ENCODE assay signal across 22 mouse cellular contexts in genomic region chr15:91971846-91972245, GRCm38 (mm10).
DNase-seq lines count a peak whose midpoint lies in the region; ATAC-seq and TF ChIP-seq lines count a peak whose summit lies in the region.
"Had no signal": no experiment of that assay in that cellular context is flagged by ENCODE, and none has a peak within 500 bp of the region (broad histone marks: within the 10 kb centered on the region; RNA-seq: fewer than 3 reads in every experiment).

No protein-coding gene starts in this region.

- WGBS in forebrain, postnatal 0 days: 14% methylated on average over 5 of the region's 5 CpGs
- WGBS in forebrain, embryonic 14.5 days: 9% methylated on average over 5 of the region's 5 CpGs
- 13% methylated on average over 5 of the region's 5 CpGs for WGBS in hindbrain, embryonic 13.5 days
- WGBS in hindbrain, embryonic 11.5 days: 21% methylated on average over 5 of the region's 5 CpGs
- WGBS in midbrain, postnatal 0 days: 27% methylated on average over 5 of the region's 5 CpGs

- no peak for ATAC-seq in forebrain, postnatal 0 days
- no peak for ATAC-seq in forebrain, embryonic 14.5 days
- no peak for ATAC-seq in hindbrain, embryonic 13.5 days (ENCODE audit: low FRiP score)
- no peak for ATAC-seq in hindbrain, embryonic 11.5 days (ENCODE audit: low FRiP score)
- no peak for ATAC-seq in midbrain, postnatal 0 days (ENCODE audit: low FRiP score)
- ATAC-seq: forebrain, embryonic 16.5 days had no signal

- no peaks in the 10 kb centered on the region for H3K4me1 ChIP-seq in forebrain, postnatal 0 days (ENCODE audit: insufficient read depth)
- no peaks in the 10 kb centered on the region for H3K4me1 ChIP-seq in forebrain, embryonic 14.5 days (ENCODE audit: control insufficient read depth, insufficient read depth, low read length)
- H3K4me1 ChIP-seq in hindbrain, embryonic 13.5 days (replicated peaks): peaks cover 11% of the 10 kb centered on the region; the same call in 1 of the 2 replicates
- H3K4me1 ChIP-seq in hindbrain, embryonic 11.5 days (replicated peaks; ENCODE audit: control insufficient read depth, insufficient read depth, low read length): no peaks in the 10 kb centered on the region
- H3K4me1 ChIP-seq in midbrain, postnatal 0 days (ENCODE audit: insufficient read depth, low read length): no peaks in the 10 kb centered on the region
- H3K4me1 ChIP-seq: embryonic facial prominence, embryonic 13.5 days; heart, embryonic 10.5 days; limb, embryonic 13.5 days; liver, embryonic 13.5 days had no signal

- no peak overlapping the region for H3K4me3 ChIP-seq in forebrain, postnatal 0 days (ENCODE audit: low read depth, low read length)
- no peak overlapping the region for H3K4me3 ChIP-seq in forebrain, embryonic 14.5 days (ENCODE audit: low read depth, low read length)
- no peak overlapping the region for H3K4me3 ChIP-seq in hindbrain, embryonic 13.5 days
- H3K4me3 ChIP-seq in hindbrain, embryonic 11.5 days (ENCODE audit: low read depth, low read length): no peak overlapping the region
- no peak overlapping the region for H3K4me3 ChIP-seq in midbrain, postnatal 0 days (ENCODE audit: low read depth, low read length)
- H3K4me3 ChIP-seq: embryonic facial prominence, embryonic 13.5 days; gastrocnemius, adult 2 months; heart, embryonic 10.5 days; limb, embryonic 13.5 days; liver, embryonic 13.5 days had no signal

- no peaks in the 10 kb centered on the region for H3K36me3 ChIP-seq in forebrain, postnatal 0 days (ENCODE audit: insufficient read depth)
- no peaks in the 10 kb centered on the region for H3K36me3 ChIP-seq in forebrain, embryonic 14.5 days (ENCODE audit: control insufficient read depth, insufficient read depth, low read length)
- H3K36me3 ChIP-seq in hindbrain, embryonic 13.5 days: no peaks in the 10 kb centered on the region
- no peaks in the 10 kb centered on the region for H3K36me3 ChIP-seq in hindbrain, embryonic 11.5 days (ENCODE audit: control insufficient read depth, insufficient read depth, low read length)
- H3K36me3 ChIP-seq in midbrain, postnatal 0 days (ENCODE audit: insufficient read depth, low read length): no peaks in the 10 kb centered on the region
- H3K36me3 ChIP-seq: embryonic facial prominence, embryonic 13.5 days; heart, embryonic 10.5 days; limb, embryonic 13.5 days; liver, embryonic 13.5 days had no signal

- no peak overlapping the region for H3K27ac ChIP-seq in forebrain, postnatal 0 days (ENCODE audit: low read depth, low read length)
- no peak overlapping the region for H3K27ac ChIP-seq in forebrain, embryonic 14.5 days (ENCODE audit: low read depth, low read length)
- no peak overlapping the region for H3K27ac ChIP-seq in hindbrain, embryonic 13.5 days
- no peak overlapping the region for H3K27ac ChIP-seq in hindbrain, embryonic 11.5 days (ENCODE audit: low read depth, low read length)
- no peak overlapping the region for H3K27ac ChIP-seq in midbrain, postnatal 0 days (ENCODE audit: low read depth, low read length)
- H3K27ac ChIP-seq: embryonic facial prominence, embryonic 13.5 days; gastrocnemius, adult 2 months; heart, embryonic 10.5 days; limb, embryonic 13.5 days; liver, embryonic 13.5 days had no signal

- DNase-seq in forebrain, postnatal 0 days: peak; percentile 26
- no peak for DNase-seq in forebrain, embryonic 14.5 days (ENCODE audit: low spot score)
- DNase-seq in hindbrain, embryonic 11.5 days (ENCODE audit: low spot score): no peak
- peak; percentile 32 for DNase-seq in brain, adult 2 months (ENCODE audit: low read depth, low spot score)
- DNase-seq in midbrain, postnatal 0 days (ENCODE audit: low spot score): peak; percentile 41
- no peak for DNase-seq in kidney, adult 18-20 months
- DNase-seq: adrenal gland, postnatal 25 days; cerebellum, adult 11-12 months; gastrocnemius, adult 2 months; kidney, adult 2 months; kidney, postnatal 10 days; layer of hippocampus, postnatal 36 days; liver, embryonic 13.5 days; lung, embryonic 14.5 days; lung, postnatal 36 days; thymus, postnatal 36 days had no signal

- no peak for TF ChIP-seq CTCF in forebrain, postnatal 0 days (IDR thresholded peaks at IDR 0.05; ENCODE audit: low read depth)
- TF ChIP-seq CTCF in midbrain, postnatal 0 days (IDR thresholded peaks at IDR 0.05): no peak

- no peaks in the 10 kb centered on the region for H3K9me3 ChIP-seq in forebrain, postnatal 0 days (ENCODE audit: low read length)
- H3K9me3 ChIP-seq in forebrain, embryonic 14.5 days (replicated peaks; ENCODE audit: control insufficient read depth, low read length): no peaks in the 10 kb centered on the region
- no peaks in the 10 kb centered on the region for H3K9me3 ChIP-seq in hindbrain, embryonic 13.5 days
- H3K9me3 ChIP-seq in hindbrain, embryonic 11.5 days (ENCODE audit: control insufficient read depth, low read length): no peaks in the 10 kb centered on the region
- H3K9me3 ChIP-seq in midbrain, postnatal 0 days (ENCODE audit: low read length): no peaks in the 10 kb centered on the region
- H3K9me3 ChIP-seq: embryonic facial prominence, embryonic 13.5 days; heart, embryonic 10.5 days; limb, embryonic 13.5 days; liver, embryonic 13.5 days had no signal

- no peak overlapping the region for H3K4me2 ChIP-seq in forebrain, postnatal 0 days (ENCODE audit: low read depth)
- H3K4me2 ChIP-seq in forebrain, embryonic 14.5 days (ENCODE audit: low read length): no peak overlapping the region
- 0 out of 2 replicates have a peak overlapping the region, but pooled peaks have one; percentile 11 for H3K4me2 ChIP-seq in hindbrain, embryonic 13.5 days
- H3K4me2 ChIP-seq in hindbrain, embryonic 11.5 days (replicated peaks; ENCODE audit: low read depth, low read length): no peak overlapping the region
- H3K4me2 ChIP-seq in midbrain, postnatal 0 days (ENCODE audit: low read depth, low read length, poor library complexity, severe bottlenecking): 0 out of 2 replicates have a peak overlapping the region, but pooled peaks have one; percentile 20
- H3K4me2 ChIP-seq: embryonic facial prominence, embryonic 13.5 days; limb, embryonic 13.5 days; liver, embryonic 13.5 days; lung, embryonic 14.5 days had no signal

- H3K9ac ChIP-seq in forebrain, postnatal 0 days: no peak overlapping the region
- H3K9ac ChIP-seq in forebrain, embryonic 14.5 days (ENCODE audit: low read length): no peak overlapping the region
- H3K9ac ChIP-seq in hindbrain, embryonic 13.5 days: no peak overlapping the region
- no peak overlapping the region for H3K9ac ChIP-seq in hindbrain, embryonic 11.5 days (ENCODE audit: low read depth, low read length)
- H3K9ac ChIP-seq in midbrain, postnatal 0 days (replicated peaks; ENCODE audit: low read length, poor library complexity, severe bottlenecking): no peak overlapping the region
- H3K9ac ChIP-seq: embryonic facial prominence, embryonic 13.5 days; limb, embryonic 13.5 days; liver, embryonic 13.5 days; lung, embryonic 14.5 days had no signal

- no peaks in the 10 kb centered on the region for H3K27me3 ChIP-seq in forebrain, postnatal 0 days (ENCODE audit: insufficient read depth, low read length)
- H3K27me3 ChIP-seq in forebrain, embryonic 14.5 days (replicated peaks; ENCODE audit: control insufficient read depth, insufficient read depth, low read length): no peaks in the 10 kb centered on the region
- H3K27me3 ChIP-seq in hindbrain, embryonic 13.5 days: no peaks in the 10 kb centered on the region
- H3K27me3 ChIP-seq in hindbrain, embryonic 11.5 days (ENCODE audit: control insufficient read depth, insufficient read depth, low read length): no peaks in the 10 kb centered on the region
- no peaks in the 10 kb centered on the region for H3K27me3 ChIP-seq in midbrain, postnatal 0 days (ENCODE audit: insufficient read depth, low read length)
- H3K27me3 ChIP-seq: CH12.LX; limb, embryonic 13.5 days; liver, embryonic 13.5 days had no signal

Comparison
In these comparisons a context has a peak if more than half of its experiments do, and no peak if none do; other contexts are left out.
1. DNase-seq: peak in forebrain, postnatal 0 days (single experiment), brain, adult 2 months (single experiment) and midbrain, postnatal 0 days (single experiment); none in forebrain, embryonic 14.5 days (single experiment), hindbrain, embryonic 11.5 days (single experiment) and kidney, adult 18-20 months (single experiment).
2. H3K4me2 ChIP-seq: peak in hindbrain, embryonic 13.5 days (single experiment) and midbrain, postnatal 0 days (single experiment); none in forebrain, postnatal 0 days (single experiment), forebrain, embryonic 14.5 days (single experiment) and hindbrain, embryonic 11.5 days (single experiment).